Mouse (Mus musculus): Measurements from ENCODE around the gene Tbc1d10c. TPM values are rescaled to one million over a fixed set of nuclear protein-coding genes. Genes with fewer than 3 reads are reported as not detected.

The Tbc1d10c gene
- polyA plus RNA-seq, 1 experiment from 2014 or later, result 3.4 TPM

- Histone ChIP-seq H3K4me1 (replicated peaks; ENCODE audit: control insufficient read depth, insufficient read depth, low read length) (peaks cover 19% of the 10 kb centered on the region), H3K4me3 (ENCODE audit: low read depth, low read length) (peak within 1 kb of the TSS; percentile 84), H3K4me2 (peak within 1 kb of the TSS; percentile 94), H3K27ac (ENCODE audit: low read depth, low read length) (peak within 1 kb of the TSS; percentile 84), H3K9me3 (ENCODE audit: control insufficient read depth, low read length) (no peaks in the 10 kb centered on the region), H3K27me3 (replicated peaks; ENCODE audit: control insufficient read depth, insufficient read depth, low read length) (peaks cover 5% of the 10 kb centered on the region; the same call in 1 of the 2 replicates), H3K36me3 (ENCODE audit: control insufficient read depth, insufficient read depth, low read length) (peaks cover 15% of the 10 kb centered on the region), H3K9ac (ENCODE audit: low read depth, low read length) (peak within 1 kb of the TSS; percentile 93)
- ATAC-seq (replicated peaks; ENCODE audit: low FRiP score) (peak; percentile 87), DNase-seq (ENCODE audit: low spot score) (peak; percentile 95)
- WGBS, result under 1% methylated on average over 34 of the region's 34 CpGs
Observed at GRCm38 (mm10) chr19:4201291-4201909, 10.3 kb upstream of the Tbc1d10c start, which contains the start of gene Rad9a. Gene Rad9a, minus strand, starts transcription at chr19:4201662.

- no peak for DNase-seq (ENCODE audit: low spot score)
- peak overlapping the region; percentile 50 for H3K27ac ChIP-seq (ENCODE audit: low read depth, low read length)
- H3K4me3 ChIP-seq (ENCODE audit: low read depth, low read length), result no peak overlapping the region
- H3K36me3 ChIP-seq (ENCODE audit: control insufficient read depth, insufficient read depth, low read length), result peaks cover 44% of the 10 kb centered on the region
- no peaks in the 10 kb centered on the region for H3K9me3 ChIP-seq (ENCODE audit: control insufficient read depth, low read length)
- H3K4me1 ChIP-seq (replicated peaks; ENCODE audit: control insufficient read depth, insufficient read depth, low read length), result peaks cover 37% of the 10 kb centered on the region
- no peak for ATAC-seq (replicated peaks; ENCODE audit: low FRiP score)
- no peak overlapping the region for H3K4me2 ChIP-seq
- WGBS, result 73% methylated on average over 3 of the region's 3 CpGs
- no peak overlapping the region; the same call in 1 of the 2 replicates for H3K9ac ChIP-seq (ENCODE audit: low read depth, low read length)
- no peaks in the 10 kb centered on the region for H3K27me3 ChIP-seq (replicated peaks; ENCODE audit: control insufficient read depth, insufficient read depth, low read length)
Observed at GRCm38 (mm10) chr19:4197180-4197579, 6.1 kb upstream of the Tbc1d10c start.

- Histone ChIP-seq H3K27ac (ENCODE audit: low read depth, low read length) (no peak overlapping the region), H3K9me3 (ENCODE audit: control insufficient read depth, low read length) (no peaks in the 10 kb centered on the region), H3K27me3 (replicated peaks; ENCODE audit: control insufficient read depth, insufficient read depth, low read length) (no peaks in the 10 kb centered on the region), H3K9ac (ENCODE audit: low read depth, low read length) (peak overlapping the region; percentile 23; the same call in 1 of the 2 replicates), H3K4me3 (ENCODE audit: low read depth, low read length) (no peak overlapping the region), H3K4me2 (no peak overlapping the region), H3K4me1 (replicated peaks; ENCODE audit: control insufficient read depth, insufficient read depth, low read length) (peaks cover 35% of the 10 kb centered on the region), H3K36me3 (ENCODE audit: control insufficient read depth, insufficient read depth, low read length) (peaks cover 44% of the 10 kb centered on the region)
- ATAC-seq (replicated peaks; ENCODE audit: low FRiP score), result no peak
- WGBS, result 64% methylated on average over 5 of the region's 5 CpGs
- DNase-seq (ENCODE audit: low spot score), result no peak
Observed at GRCm38 (mm10) chr19:4196548-4196947, 5.5 kb upstream of the Tbc1d10c start.

- Histone ChIP-seq H3K4me2 (no peak overlapping the region), H3K36me3 (ENCODE audit: control insufficient read depth, insufficient read depth, low read length) (peaks cover 44% of the 10 kb centered on the region), H3K9ac (ENCODE audit: low read depth, low read length) (no peak overlapping the region; the same call in 1 of the 2 replicates), H3K4me1 (replicated peaks; ENCODE audit: control insufficient read depth, insufficient read depth, low read length) (peaks cover 40% of the 10 kb centered on the region), H3K9me3 (ENCODE audit: control insufficient read depth, low read length) (no peaks in the 10 kb centered on the region), H3K4me3 (ENCODE audit: low read depth, low read length) (no peak overlapping the region), H3K27me3 (replicated peaks; ENCODE audit: control insufficient read depth, insufficient read depth, low read length) (no peaks in the 10 kb centered on the region), H3K27ac (ENCODE audit: low read depth, low read length) (no peak overlapping the region)
- no peak for ATAC-seq (replicated peaks; ENCODE audit: low FRiP score)
- no peak for DNase-seq (ENCODE audit: low spot score)
- WGBS, result 72% methylated on average over 2 of the region's 2 CpGs
Observed at GRCm38 (mm10) chr19:4196048-4196447, 5.0 kb upstream of the Tbc1d10c start.

- no peak overlapping the region; the same call in 1 of the 2 replicates for H3K4me3 ChIP-seq (ENCODE audit: low read depth, low read length)
- H3K36me3 ChIP-seq (ENCODE audit: control insufficient read depth, insufficient read depth, low read length), result peaks cover 44% of the 10 kb centered on the region
- H3K27ac ChIP-seq (ENCODE audit: low read depth, low read length), result no peak overlapping the region
- ATAC-seq (replicated peaks; ENCODE audit: low FRiP score) (no peak), DNase-seq (ENCODE audit: low spot score) (no peak)
- H3K27me3 ChIP-seq (replicated peaks; ENCODE audit: control insufficient read depth, insufficient read depth, low read length), result no peaks in the 10 kb centered on the region
- H3K4me1 ChIP-seq (replicated peaks; ENCODE audit: control insufficient read depth, insufficient read depth, low read length), result peaks cover 39% of the 10 kb centered on the region
- H3K4me2 ChIP-seq, result no peak overlapping the region
- 81% methylated on average over 12 of the region's 12 CpGs for WGBS
- no peaks in the 10 kb centered on the region for H3K9me3 ChIP-seq (ENCODE audit: control insufficient read depth, low read length)
- H3K9ac ChIP-seq (ENCODE audit: low read depth, low read length), result no peak overlapping the region
Observed at GRCm38 (mm10) chr19:4194776-4195650, 3.9 kb upstream of the Tbc1d10c start.

GRCm38 (mm10) chr19:4194021-4194724, 3.1 kb upstream of the Tbc1d10c start:
- Histone ChIP-seq H3K4me2 (peak overlapping the region; percentile 95), H3K9me3 (ENCODE audit: control insufficient read depth, low read length) (no peaks in the 10 kb centered on the region), H3K27ac (ENCODE audit: low read depth, low read length) (no peak overlapping the region), H3K4me3 (ENCODE audit: low read depth, low read length) (no peak overlapping the region; the same call in 1 of the 2 replicates), H3K9ac (ENCODE audit: low read depth, low read length) (no peak overlapping the region), H3K27me3 (replicated peaks; ENCODE audit: control insufficient read depth, insufficient read depth, low read length) (no peaks in the 10 kb centered on the region), H3K36me3 (ENCODE audit: control insufficient read depth, insufficient read depth, low read length) (peaks cover 41% of the 10 kb centered on the region), H3K4me1 (replicated peaks; ENCODE audit: control insufficient read depth, insufficient read depth, low read length) (peaks cover 37% of the 10 kb centered on the region)
- DNase-seq (ENCODE audit: low spot score) (no peak), ATAC-seq (replicated peaks; ENCODE audit: low FRiP score) (no peak)
- 82% methylated on average over 8 of the region's 8 CpGs for WGBS

- ATAC-seq (replicated peaks; ENCODE audit: low FRiP score), result no peak
Observed at GRCm38 (mm10) chr19:4193129-4193528, 2.0 kb upstream of the Tbc1d10c start.

GRCm38 (mm10) chr19:4192251-4192985, 1.3 kb upstream of the Tbc1d10c start:
- Histone ChIP-seq H3K27ac (ENCODE audit: low read depth, low read length) (peak overlapping the region; percentile 90), H3K9ac (ENCODE audit: low read depth, low read length) (peak overlapping the region; percentile 98), H3K9me3 (ENCODE audit: control insufficient read depth, low read length) (no peaks in the 10 kb centered on the region), H3K4me3 (ENCODE audit: low read depth, low read length) (peak overlapping the region; percentile 95), H3K27me3 (replicated peaks; ENCODE audit: control insufficient read depth, insufficient read depth, low read length) (no peaks in the 10 kb centered on the region), H3K36me3 (ENCODE audit: control insufficient read depth, insufficient read depth, low read length) (peaks cover 36% of the 10 kb centered on the region), H3K4me2 (peak overlapping the region; percentile 95), H3K4me1 (replicated peaks; ENCODE audit: control insufficient read depth, insufficient read depth, low read length) (peaks cover 37% of the 10 kb centered on the region)
- under 1% methylated on average over 50 of the region's 52 CpGs for WGBS
- ATAC-seq (replicated peaks; ENCODE audit: low FRiP score), result peak; percentile 56
- no peak for DNase-seq (ENCODE audit: low spot score)

More at GRCm38 (mm10) chr19:4193129-4193528, 2.0 kb upstream of the Tbc1d10c start:
- H3K9me3 ChIP-seq (ENCODE audit: control insufficient read depth, low read length), result no peaks in the 10 kb centered on the region
- H3K4me3 ChIP-seq (ENCODE audit: low read depth, low read length), result peak overlapping the region; percentile 95
- 55% methylated on average over 6 of the region's 6 CpGs for WGBS
- H3K27me3 ChIP-seq (replicated peaks; ENCODE audit: control insufficient read depth, insufficient read depth, low read length), result no peaks in the 10 kb centered on the region
- peak overlapping the region; percentile 90; the same call in 1 of the 2 replicates for H3K27ac ChIP-seq (ENCODE audit: low read depth, low read length)
- DNase-seq (ENCODE audit: low spot score), result no peak
- H3K4me2 ChIP-seq, result peak overlapping the region; percentile 95
- H3K36me3 ChIP-seq (ENCODE audit: control insufficient read depth, insufficient read depth, low read length), result peaks cover 37% of the 10 kb centered on the region
- H3K4me1 ChIP-seq (replicated peaks; ENCODE audit: control insufficient read depth, insufficient read depth, low read length), result peaks cover 37% of the 10 kb centered on the region
- peak overlapping the region; percentile 98 for H3K9ac ChIP-seq (ENCODE audit: low read depth, low read length)

Measured in liver, embryonic 11.5 days (tissue).